ENCODE assay signal across 8 mouse cellular contexts in the genomic region with DNA sequence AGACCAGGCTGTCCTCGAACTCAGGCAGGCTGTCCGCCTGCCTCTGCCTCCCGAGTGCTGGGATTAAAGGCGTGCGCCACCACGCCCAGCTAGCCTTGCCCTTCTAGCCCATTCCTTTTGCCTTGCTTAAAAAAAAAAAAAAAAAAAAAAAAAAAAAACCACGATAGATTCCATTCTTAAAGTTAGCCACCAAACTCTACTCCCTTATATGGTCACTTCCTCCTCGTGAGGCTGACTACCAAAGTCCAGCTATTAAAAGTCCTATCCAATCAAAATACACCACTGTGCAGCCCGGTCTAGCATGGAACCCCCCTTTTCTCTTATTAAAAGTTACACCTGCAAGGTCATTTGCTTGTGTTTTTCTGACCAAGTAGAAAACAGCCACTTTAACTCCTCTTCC. TPM values are rescaled to one million over a fixed set of nuclear protein-coding genes. Genes with fewer than 3 reads are reported as not detected.
A peak's percentile ranks its signal among the peaks of the same experiment; 100 is the strongest.
DNase-seq lines count a peak whose midpoint lies in the region; ATAC-seq and TF ChIP-seq lines count a peak whose summit lies in the region.
"Had no signal": no experiment of that assay in that cellular context is flagged by ENCODE, and none has a peak within 500 bp of the region (broad histone marks: within the 10 kb centered on the region; RNA-seq: fewer than 3 reads in every experiment).

No protein-coding gene starts in this region.

- peaks cover 26% of the 10 kb centered on the region for H3K36me3 ChIP-seq in ES-E14 (ENCODE audit: control insufficient read depth, insufficient read depth, low read length, poor library complexity, severe bottlenecking)
- peaks cover 23% of the 10 kb centered on the region for H3K36me3 ChIP-seq in hindbrain, embryonic 12.5 days
- peaks cover 15% of the 10 kb centered on the region for H3K36me3 ChIP-seq in liver, embryonic 14.5 days (replicated peaks; ENCODE audit: control insufficient read depth, insufficient read depth, low read depth)
- no peaks in the 10 kb centered on the region; the same call in 1 of the 2 replicates for H3K36me3 ChIP-seq in lung, postnatal 0 days (ENCODE audit: insufficient read depth, low read length)

- peak overlapping the region; percentile 79 for H3K4me2 ChIP-seq in hindbrain, embryonic 12.5 days (replicated peaks)
- peak overlapping the region; percentile 78 for H3K4me2 ChIP-seq in liver, embryonic 14.5 days (ENCODE audit: low read depth)
- no peak overlapping the region for H3K4me2 ChIP-seq in lung, postnatal 0 days (replicated peaks; ENCODE audit: low read depth, low read length)

- H3K9ac ChIP-seq in ES-E14 (ENCODE audit: insufficient read depth, low read depth, low read length, poor library complexity, severe bottlenecking), result peak overlapping the region; percentile 83; the same call in 1 of the 2 replicates
- no peak overlapping the region for H3K9ac ChIP-seq in hindbrain, embryonic 12.5 days
- no peak overlapping the region for H3K9ac ChIP-seq in liver, embryonic 14.5 days (replicated peaks)
- no peak overlapping the region for H3K9ac ChIP-seq in lung, postnatal 0 days (replicated peaks; ENCODE audit: low read depth)

- TF ChIP-seq CTCF in liver, embryonic 14.5 days (IDR thresholded peaks at IDR 0.05; ENCODE audit: low read depth), result no peak
- TF ChIP-seq CTCF in lung, postnatal 0 days (IDR thresholded peaks at IDR 0.05), result no peak

- no peak for TF ChIP-seq EP300 in liver, embryonic 14.5 days (IDR thresholded peaks at IDR 0.05; ENCODE audit: low read depth)
- no peak for TF ChIP-seq EP300 in lung, postnatal 0 days (IDR thresholded peaks at IDR 0.05)

- no peaks in the 10 kb centered on the region for H3K27me3 ChIP-seq in hindbrain, embryonic 12.5 days
- H3K27me3 ChIP-seq in liver, embryonic 14.5 days (ENCODE audit: control insufficient read depth, insufficient read depth, low read length), result no peaks in the 10 kb centered on the region
- H3K27me3 ChIP-seq in lung, postnatal 0 days (replicated peaks; ENCODE audit: insufficient read depth, low read length), result no peaks in the 10 kb centered on the region

- in situ Hi-C loops in ES-E14 (cut with MboI; ENCODE audit: low sequenced_read_pairs in 2 of 2, unreplicated experiment in 2 of 2), result no loop called here

- H3K4me3 ChIP-seq in ES-E14 (ENCODE audit: insufficient read depth in 1 of 2, low read depth in 1 of 2, low read length in 2 of 2, poor library complexity in 1 of 2, severe bottlenecking in 1 of 2), result peak overlapping the region; percentile 18 to 71
- peak overlapping the region; percentile 87; the same call in 1 of the 2 replicates for H3K4me3 ChIP-seq in hindbrain, embryonic 12.5 days
- no peak overlapping the region for H3K4me3 ChIP-seq in liver, embryonic 14.5 days (ENCODE audit: insufficient read depth in 1 of 2, low read depth in 2 of 2, low read length in 2 of 2)
- H3K4me3 ChIP-seq in lung, postnatal 0 days (ENCODE audit: low read depth, low read length), result no peak overlapping the region

- WGBS in hindbrain, embryonic 12.5 days, result 94% methylated on average over 9 of the region's 9 CpGs
- WGBS in liver, embryonic 14.5 days (ENCODE audit: insufficient replicate concordance), result 60% methylated on average over 9 of the region's 9 CpGs
- 78% methylated on average over 9 of the region's 9 CpGs for whole genome bisulfite sequencing in lung, postnatal 0 days

- intact Hi-C loops in left cerebral cortex, postnatal 4 days (cut with DNase I), result loop anchor here (10.0 kb wide), 1 partner anchor 181 kb away; a partner anchor contains a TSS

- H3K9me3 ChIP-seq in ES-E14 (ENCODE audit: control insufficient read depth, insufficient read depth, low read depth, low read length), result no peaks in the 10 kb centered on the region
- no peaks in the 10 kb centered on the region for H3K9me3 ChIP-seq in hindbrain, embryonic 12.5 days (replicated peaks)
- H3K9me3 ChIP-seq in liver, embryonic 14.5 days (ENCODE audit: control insufficient read depth, low read length), result no peaks in the 10 kb centered on the region
- no peaks in the 10 kb centered on the region for H3K9me3 ChIP-seq in lung, postnatal 0 days (ENCODE audit: low read length)

- ATAC-seq in hindbrain, embryonic 12.5 days (ENCODE audit: low FRiP score), result no peak
- no peak for ATAC-seq in liver, embryonic 14.5 days (ENCODE audit: insufficient read depth)
- no peak for ATAC-seq in lung, postnatal 0 days
- ATAC-seq: inflammation-experienced regulatory T-cells, adult 6 months had no signal

- peak; percentile 81 for DNase-seq in A20 (ENCODE audit: low read depth, low spot score)
- DNase-seq in ES-E14 (ENCODE audit: low read depth, low spot score), result no peak
- DNase-seq in liver, embryonic 14.5 days (ENCODE audit: low read depth in 3 of 3, low spot score in 3 of 3), result no peak
- no peak for DNase-seq in left cerebral cortex, postnatal 4 days
- DNase-seq in lung, postnatal 0 days (ENCODE audit: low spot score), result no peak
- DNase-seq in cerebellum, adult 9-11 months, result no peak

- H3K27ac ChIP-seq in ES-E14 (ENCODE audit: insufficient read depth, low read depth, low read length, poor library complexity, severe bottlenecking), result peak overlapping the region; percentile 93; the same call in 1 of the 2 replicates
- H3K27ac ChIP-seq in hindbrain, embryonic 12.5 days, result no peak overlapping the region
- no peak overlapping the region for H3K27ac ChIP-seq in liver, embryonic 14.5 days
- no peak overlapping the region for H3K27ac ChIP-seq in lung, postnatal 0 days (ENCODE audit: low read length)

- peaks cover 5 to 13% of the 10 kb centered on the region in 2 experiments; a peak in 3 of 4 replicates for H3K4me1 ChIP-seq in ES-E14 (ENCODE audit: control insufficient read depth in 2 of 2, insufficient read depth in 2 of 2, low read length in 2 of 2, poor library complexity in 1 of 2)
- H3K4me1 ChIP-seq in hindbrain, embryonic 12.5 days, result peaks cover 17% of the 10 kb centered on the region
- peaks cover 0 to 8% of the 10 kb centered on the region in 2 experiments; a peak in 3 of 4 replicates for H3K4me1 ChIP-seq in liver, embryonic 14.5 days (replicated peaks; ENCODE audit: control insufficient read depth in 2 of 2, insufficient read depth in 2 of 2, low read length in 1 of 2)
- H3K4me1 ChIP-seq in lung, postnatal 0 days (ENCODE audit: insufficient read depth, low read depth, low read length), result peaks cover 11% of the 10 kb centered on the region; the same call in 1 of the 2 replicates

TF ChIP-seq in ES-E14, 5 proteins besides CTCF, POLR2A, EP300 and RAD21:
- TF ChIP-seq ZNF384 (IDR thresholded peaks at IDR 0.05; ENCODE audit: low read depth, low read length) (peak; percentile 89), CHD2 (IDR thresholded peaks at IDR 0.05; ENCODE audit: low read depth, low read length) (no peak), ZC3H11A (IDR thresholded peaks at IDR 0.05; ENCODE audit: borderline replicate concordance, low read depth, low read length) (no peak)

RNA-seq across cellular contexts. Expression of a gene that starts 1.5 kb away (rescaled TPM):
- total RNA-seq in ES-E14 (2012; rRNA removed), result 4,130 and 4,285 TPM in 2 replicates
- polyA plus RNA-seq in hindbrain, embryonic 12.5 days (2016; fragmentation: Nextera tagmentation; extraction: Ambion mirVana), result 393 and 423 TPM in 2 replicates
- 1,402 and 1,840 TPM in 2 replicates for polyA plus RNA-seq in liver, embryonic 14.5 days (2012; rRNA removed)
- polyA plus RNA-seq in liver, embryonic 14.5 days (2014; fragmentation: Nextera tagmentation; extraction: Ambion mirVana), result 511 and 539 TPM in 2 replicates
- total RNA-seq in left cerebral cortex, postnatal 4 days (2021), result 100 to 1,000 TPM; 616 to 687 TPM
- polyA plus RNA-seq in lung, postnatal 0 days (2015; fragmentation: Nextera tagmentation; extraction: Ambion mirVana), result 418 and 453 TPM in 2 replicates

RNA-seq across cellular contexts. Expression of a gene that starts 17.6 kb away (rescaled TPM):
- 13.4 and 15.5 TPM in 2 replicates for total RNA-seq in ES-E14 (2012; rRNA removed)
- polyA plus RNA-seq in hindbrain, embryonic 12.5 days (2016; fragmentation: Nextera tagmentation; extraction: Ambion mirVana), result 29.4 and 29.5 TPM in 2 replicates
- 4.9 and 5.6 TPM in 2 replicates for polyA plus RNA-seq in liver, embryonic 14.5 days (2012; rRNA removed)
- 3.3 and 4.9 TPM in 2 replicates for polyA plus RNA-seq in liver, embryonic 14.5 days (2014; fragmentation: Nextera tagmentation; extraction: Ambion mirVana)
- total RNA-seq in left cerebral cortex, postnatal 4 days (2021), result 10 to 100 TPM; 47.2 to 48.6 TPM
- 15.5 and 16.1 TPM in 2 replicates for polyA plus RNA-seq in lung, postnatal 0 days (2015; fragmentation: Nextera tagmentation; extraction: Ambion mirVana)

RNA-seq across cellular contexts. Expression of a gene that starts 30.0 kb away (rescaled TPM):
- 291 and 497 TPM in 2 replicates for total RNA-seq in ES-E14 (2012; rRNA removed)
- polyA plus RNA-seq in hindbrain, embryonic 12.5 days (2016; fragmentation: Nextera tagmentation; extraction: Ambion mirVana), result 5.8 and 8.7 TPM in 2 replicates
- 2.7 and 2.9 TPM in 2 replicates for polyA plus RNA-seq in liver, embryonic 14.5 days (2012; rRNA removed)
- 1.7 and 1.9 TPM in 2 replicates for polyA plus RNA-seq in liver, embryonic 14.5 days (2014; fragmentation: Nextera tagmentation; extraction: Ambion mirVana)
- total RNA-seq in left cerebral cortex, postnatal 4 days (2021), result 1 to 10 TPM; 6.3 to 6.5 TPM
- 83.7 and 85.3 TPM in 2 replicates for polyA plus RNA-seq in lung, postnatal 0 days (2015; fragmentation: Nextera tagmentation; extraction: Ambion mirVana)

RNA-seq across cellular contexts. Expression of a gene that starts 34.0 kb away (rescaled TPM):
- 0.54 and 1.4 TPM in 2 replicates for total RNA-seq in ES-E14 (2012; rRNA removed)
- polyA plus RNA-seq in hindbrain, embryonic 12.5 days (2016; fragmentation: Nextera tagmentation; extraction: Ambion mirVana), result 0.20 and 0.35 TPM in 2 replicates
- 0.02 TPM in 2 replicates for polyA plus RNA-seq in liver, embryonic 14.5 days (2012; rRNA removed)
- not detected in 2 replicates for polyA plus RNA-seq in liver, embryonic 14.5 days (2014; fragmentation: Nextera tagmentation; extraction: Ambion mirVana)
- total RNA-seq in left cerebral cortex, postnatal 4 days (2021), result not detected
- 0.20 and 0.46 TPM in 2 replicates for polyA plus RNA-seq in lung, postnatal 0 days (2015; fragmentation: Nextera tagmentation; extraction: Ambion mirVana)
- polyA plus RNA-seq: inflammation-experienced regulatory T-cells, adult 6 months had no signal

Comparison
In these comparisons a context has a peak if more than half of its experiments do, and no peak if none do; other contexts are left out.
1. H3K4me3 ChIP-seq: peak in ES-E14 (2 of 2) and hindbrain, embryonic 12.5 days (single experiment); none in liver, embryonic 14.5 days (0 of 2) and lung, postnatal 0 days (single experiment).